Mouse (Mus musculus) MEL (cell line): ENCODE data around the gene Fut2. TPM values are rescaled to one million over a fixed set of nuclear protein-coding genes. Genes with fewer than 3 reads are reported as not detected.

ENCODE experiments used
- DNase-seq: peaks from one replicate; pipeline ENCODE4 v3.0.0; 2011; ENCODE audit warnings: low read depth, low spot score
- H3K27ac ChIP-seq: 2 replicates; pipeline ENCODE4 v1.5.1; 2012; ENCODE audit warnings: low read depth, mild to moderate bottlenecking, control low read depth, low read length, moderate library complexity; ENCODE audit not compliant: control insufficient read depth
- H3K27me3 ChIP-seq, 2 experiments: fragments of 150-350 bp in 1 of 2; sonication (generic) in 1 of 2; 2 replicates each; pipeline ENCODE4 v1.6.1; 2012; ENCODE audit warnings: low read length in 2 of 2, mild to moderate bottlenecking in 2 of 2, improper control_type of control experiment in 1 of 2, moderate library complexity in 1 of 2; ENCODE audit not compliant: insufficient read depth in 2 of 2, control insufficient read depth in 1 of 2
- H3K36me3 ChIP-seq, 2 experiments: 2 replicates each; pipeline ENCODE4 v1.6.1; 2012 to 2014; ENCODE audit warnings: low read length in 2 of 2, improper control_type of control experiment in 1 of 2, inconsistent platforms in 1 of 2, mild to moderate bottlenecking in 1 of 2; ENCODE audit not compliant: insufficient read depth in 2 of 2, control insufficient read depth in 1 of 2
- H3K4me1 ChIP-seq, 2 experiments: fragments of 150-350 bp in 1 of 2; sonication (generic) in 1 of 2; 2 replicates each; pipeline ENCODE4 v1.6.1; 2012; ENCODE audit warnings: low read length in 2 of 2, improper control_type of control experiment in 1 of 2, mild to moderate bottlenecking in 1 of 2; ENCODE audit not compliant: insufficient read depth in 2 of 2, control insufficient read depth in 1 of 2
- H3K4me3 ChIP-seq, 2 experiments: fragments of 150-350 bp in 1 of 2; sonication (generic) in 1 of 2; 2 replicates each; pipeline ENCODE4 v1.5.1; 2012; ENCODE audit warnings: low read depth in 2 of 2, low read length in 2 of 2, mild to moderate bottlenecking in 2 of 2, moderate library complexity in 2 of 2, control low read depth in 1 of 2, improper control_type of control experiment in 1 of 2; ENCODE audit not compliant: control insufficient read depth in 1 of 2, insufficient read depth in 1 of 2
- H3K79me2 ChIP-seq: 2 replicates; pipeline ENCODE4 v1.6.1; 2012; ENCODE audit warnings: mild to moderate bottlenecking, low read length, moderate library complexity; ENCODE audit not compliant: control insufficient read depth, poor library complexity, insufficient read depth
- H3K9ac ChIP-seq: 2 replicates; pipeline ENCODE4 v1.6.1; 2012; ENCODE audit warnings: low read depth, mild to moderate bottlenecking, control low read depth, low read length, moderate library complexity; ENCODE audit not compliant: control insufficient read depth, poor library complexity, severe bottlenecking
- H3K9me3 ChIP-seq: fragments of 150-350 bp; sonication (generic); replicated peaks from 2 replicates; pipeline ENCODE4 v1.6.1; 2012; ENCODE audit warnings: mild to moderate bottlenecking, low read length, improper control_type of control experiment, moderate library complexity; ENCODE audit not compliant: insufficient read depth
- E2F4 ChIP-seq: IDR thresholded peaks from 2 replicates; pipeline ENCODE4 v1.6.1; 2011; ENCODE audit warnings: low read depth, low read length, improper control_type of control experiment, borderline replicate concordance
- HCFC1 ChIP-seq: IDR thresholded peaks from 2 replicates; pipeline ENCODE4 v1.6.1; 2012; ENCODE audit warnings: low read depth, mild to moderate bottlenecking, inconsistent platforms, low read length, improper control_type of control experiment, moderate library complexity
- JUND ChIP-seq: IDR thresholded peaks from 2 replicates; pipeline ENCODE4 v1.6.1; 2011; ENCODE audit warnings: low read depth, mild to moderate bottlenecking, improper control_type of control experiment, low read length
- KAT2A ChIP-seq: conservative IDR thresholded peaks from 2 replicates; pipeline ENCODE4 v1.6.1; 2012; ENCODE audit warnings: low read depth, low read length, improper control_type of control experiment, inconsistent platforms
- MAFK ChIP-seq: IDR thresholded peaks from 2 replicates; pipeline ENCODE4 v1.6.1; 2011; ENCODE audit warnings: low read depth, mild to moderate bottlenecking, low read length, improper control_type of control experiment, borderline replicate concordance
- MAX ChIP-seq: IDR thresholded peaks from 2 replicates; pipeline ENCODE4 v1.6.1; 2011; ENCODE audit warnings: low read length, improper control_type of control experiment
- MXI1 ChIP-seq: IDR thresholded peaks from 2 replicates; pipeline ENCODE4 v1.6.1; 2011; ENCODE audit warnings: mild to moderate bottlenecking, low read depth, low read length, improper control_type of control experiment
- NELFE ChIP-seq: IDR thresholded peaks from 2 replicates; pipeline ENCODE4 v1.6.1; 2011; ENCODE audit warnings: low read depth, low read length, improper control_type of control experiment
- NRF1 ChIP-seq: IDR thresholded peaks from 2 replicates; pipeline ENCODE4 v1.6.1; 2014; ENCODE audit warnings: low read depth, mild to moderate bottlenecking, inconsistent platforms, low read length, improper control_type of control experiment, moderate library complexity; ENCODE audit not compliant: poor library complexity, insufficient read depth, severe bottlenecking
- POLR2A ChIP-seq, 2 experiments: IDR thresholded peaks; 2 replicates each; pipeline ENCODE4 v1.6.1; 2011 to 2012; ENCODE audit warnings: low read length in 2 of 2, mild to moderate bottlenecking in 2 of 2, control low read depth in 1 of 2, improper control_type of control experiment in 1 of 2, low read depth in 1 of 2, moderate library complexity in 1 of 2; ENCODE audit not compliant: control insufficient read depth in 1 of 2, insufficient read depth in 1 of 2, poor library complexity in 1 of 2
- POLR2AphosphoS2 ChIP-seq: IDR thresholded peaks from 2 replicates; pipeline ENCODE4 v1.6.1; 2011; ENCODE audit warnings: low read length, improper control_type of control experiment
- POLR2AphosphoS5 ChIP-seq: IDR thresholded peaks from 2 replicates; pipeline ENCODE4 v1.6.1; 2012; ENCODE audit warnings: low read depth, borderline replicate concordance, mild to moderate bottlenecking, inconsistent platforms, low read length, moderate library complexity, mixed read lengths
- SMC3 ChIP-seq: IDR thresholded peaks from 2 replicates; pipeline ENCODE4 v1.6.1; 2011; ENCODE audit warnings: low read depth, low read length, improper control_type of control experiment
- TBP ChIP-seq: IDR thresholded peaks from 2 replicates; pipeline ENCODE4 v1.8.0; 2011; ENCODE audit warnings: low read depth, low read length, improper control_type of control experiment
- UBTF ChIP-seq: IDR thresholded peaks from 2 replicates; pipeline ENCODE4 v1.6.1; 2012; ENCODE audit warnings: low read depth, mild to moderate bottlenecking, inconsistent platforms, low read length, improper control_type of control experiment, moderate library complexity, borderline replicate concordance; ENCODE audit not compliant: insufficient read depth
- USF1 ChIP-seq: IDR thresholded peaks from 2 replicates; pipeline ENCODE4 v1.6.1; 2014; ENCODE audit warnings: low read depth, mild to moderate bottlenecking, inconsistent platforms, low read length, improper control_type of control experiment, moderate library complexity
- USF2 ChIP-seq, 2 experiments: IDR thresholded peaks; 2 replicates each; pipeline ENCODE4 v1.6.1; 2011 to 2012; ENCODE audit warnings: improper control_type of control experiment in 2 of 2, low read length in 2 of 2, borderline replicate concordance in 1 of 2, inconsistent platforms in 1 of 2, low read depth in 1 of 2, mild to moderate bottlenecking in 1 of 2; ENCODE audit not compliant: insufficient read depth in 1 of 2
- ZKSCAN1 ChIP-seq: IDR thresholded peaks from 2 replicates; pipeline ENCODE4 v1.6.1; 2012; ENCODE audit warnings: low read depth, mild to moderate bottlenecking, inconsistent platforms, low read length, improper control_type of control experiment, moderate library complexity
- ZNF384 ChIP-seq: IDR thresholded peaks from 2 replicates; pipeline ENCODE4 v1.6.1; 2012; ENCODE audit warnings: low read depth, mild to moderate bottlenecking, inconsistent platforms, low read length, improper control_type of control experiment
- polyA plus RNA-seq, 2 experiments: library from polyadenylated mRNA; stranded (reverse) in 1 of 2; unstranded in 1 of 2; fragments of >175 nt in 1 of 2; fragments of >200 nt in 1 of 2; gene quantifications; 2 replicates each; pipeline versions ENCODE4 v1.2.1 to v1.2.4; 2012; ENCODE audit warnings: low replicate concordance in 2 of 2, low read depth in 1 of 2; ENCODE audit not compliant: insufficient read length in 2 of 2, insufficient read depth in 1 of 2, missing spikeins in 1 of 2
- total RNA-seq: library from RNA; depleted of rRNA; stranded (reverse); fragments of 300-350 nt; gene quantifications from 2 replicates; pipeline ENCODE4 v1.2.3, GENCODE M21; 2012

Gene Fut2
- total and polyA plus RNA-seq, 3 experiments = not detected

DNA sequence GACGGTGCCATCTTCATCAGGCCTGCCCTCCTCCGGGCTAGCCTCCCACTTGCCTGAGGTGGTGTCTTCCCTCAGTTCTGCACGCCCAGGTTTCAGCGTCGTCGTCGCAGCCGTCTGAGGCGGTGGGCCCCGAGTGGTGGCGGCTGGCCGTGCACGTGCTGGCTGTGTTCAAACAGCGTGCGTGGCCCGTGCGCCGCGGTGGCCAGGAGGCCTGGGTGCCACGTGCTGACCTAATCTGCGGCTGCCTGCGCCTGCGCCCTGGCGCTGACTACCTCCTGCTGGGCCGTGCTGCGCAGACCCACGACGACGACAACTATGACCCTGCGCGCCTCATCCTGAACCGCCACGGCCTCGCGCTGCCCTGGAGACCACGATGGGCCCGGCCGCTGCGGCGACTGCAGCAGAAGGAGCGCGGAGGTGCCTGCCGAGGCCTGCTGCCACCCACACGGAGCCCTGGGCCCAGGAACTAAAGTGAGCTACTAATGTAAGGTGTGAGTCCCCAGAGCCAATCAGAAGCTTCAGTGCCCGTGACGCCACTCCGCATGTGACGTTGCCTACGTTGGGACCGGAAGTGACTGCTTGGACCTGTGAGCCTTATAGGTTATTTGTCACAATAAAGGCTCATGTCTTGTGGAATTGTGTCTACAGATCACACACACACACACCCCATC, 27.9 kb upstream of the Fut2 start, which contains the start of gene Sec1:
Gene Sec1 (minus strand): TSS at position 482 of the 671 bp plus-strand sequence.
- H3K4me3 ChIP-seq = no peak within 1 kb of the TSS
- H3K4me1 ChIP-seq = no peaks in the 10 kb centered on the region; a peak in 1 of 4 replicates
- no peak for DNase-seq
- no peaks in the 10 kb centered on the region for H3K79me2 ChIP-seq
- H3K9me3 ChIP-seq = no peaks in the 10 kb centered on the region
- no peak within 1 kb of the TSS for H3K9ac ChIP-seq
- TF ChIP-seq TBP = no peak
- TF ChIP-seq JUND = no peak
- TF ChIP-seq UBTF = no peak
- TF ChIP-seq ZKSCAN1 = no peak
- TF ChIP-seq POLR2A (IDR thresholded peaks at IDR 0.05; ENCODE audit: control insufficient read depth in 1 of 2, insufficient read depth in 1 of 2, low read depth in 1 of 2, low read length in 2 of 2, poor library complexity in 1 of 2) = no peak
- no peak for TF ChIP-seq KAT2A
- TF ChIP-seq E2F4 = no peak
- TF ChIP-seq POLR2AphosphoS2 = no peak
- peaks cover 1 to 6% of the 10 kb centered on the region in 2 experiments; a peak in 3 of 4 replicates for H3K27me3 ChIP-seq
- H3K36me3 ChIP-seq = no peaks in the 10 kb centered on the region
- H3K27ac ChIP-seq = no peak within 1 kb of the TSS

DNA sequence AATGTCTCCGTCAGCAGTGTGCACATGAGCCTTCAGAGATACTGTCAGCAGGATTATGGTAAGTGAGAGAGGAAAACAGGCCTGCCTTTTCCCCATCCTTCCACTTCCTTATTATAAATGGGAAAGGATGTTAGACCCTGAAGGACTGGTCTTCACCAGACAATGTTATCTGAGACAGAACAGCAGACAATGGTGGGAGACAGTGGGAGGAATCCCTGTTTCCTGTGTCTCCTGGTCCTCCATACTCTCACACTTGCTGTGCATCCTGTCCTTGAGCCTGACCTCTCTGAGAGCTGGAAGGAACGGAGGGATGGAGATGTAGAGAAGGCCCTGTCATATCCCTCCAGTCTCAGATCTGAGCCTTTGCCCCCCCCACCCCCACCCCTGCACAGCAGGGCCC, 26.2 kb upstream of the Fut2 start:
- Histone ChIP-seq H3K4me3 (no peak overlapping the region), H3K36me3 (no peaks in the 10 kb centered on the region), H3K79me2 (no peaks in the 10 kb centered on the region), H3K9ac (no peak overlapping the region), H3K27ac (no peak overlapping the region), H3K27me3 (peaks cover 1 to 5% of the 10 kb centered on the region in 2 experiments; a peak in 2 of 4 replicates), H3K4me1 (no peaks in the 10 kb centered on the region; a peak in 1 of 4 replicates), H3K9me3 (no peaks in the 10 kb centered on the region)
- DNase-seq = no peak
- TF ChIP-seq NELFE = no peak
- TF ChIP-seq ZNF384 = no peak
- TF ChIP-seq E2F4 = no peak
- TF ChIP-seq NRF1 = no peak
- TF ChIP-seq POLR2AphosphoS5 = no peak
- TF ChIP-seq HCFC1 = no peak
- TF ChIP-seq MAX = no peak
- no peak for TF ChIP-seq SMC3
- no peak for TF ChIP-seq MXI1
- TF ChIP-seq USF1 = no peak
- TF ChIP-seq MAFK = no peak
- TF ChIP-seq USF2 (IDR thresholded peaks at IDR 0.05; ENCODE audit: borderline replicate concordance in 1 of 2, insufficient read depth in 1 of 2, low read depth in 1 of 2, low read length in 2 of 2) = no peak
